Mouse (Mus musculus) forebrain, postnatal 0 days (tissue): Measurements from ENCODE around the gene Nr4a1. TPM values are rescaled to one million over a fixed set of nuclear protein-coding genes. Genes with fewer than 3 reads are reported as not detected.

Experiments used
- ATAC-seq: fragments of 200-750 bp; cut with Nextera tagmentation; 2 replicates; pipeline ENCODE4 v1.8.0; 2017; ENCODE audit warnings: mild to moderate bottlenecking, moderate library complexity
- DNase-seq: peaks from one replicate; pipeline ENCODE4 v3.0.0-alpha.2; 2015
- H3K27ac ChIP-seq: fragments of 300-500 bp; sonication (generic); 2 replicates; pipeline ENCODE4 v1.5.1; 2014; ENCODE audit warnings: low read depth, mild to moderate bottlenecking, antibody characterized with exemption, low read length, moderate library complexity, mixed read lengths
- H3K27me3 ChIP-seq: fragments of 300-500 bp; sonication (generic); 2 replicates; pipeline ENCODE4 v1.6.1; 2014; ENCODE audit warnings: mild to moderate bottlenecking, low read length, mixed read lengths; ENCODE audit not compliant: insufficient read depth
- H3K36me3 ChIP-seq: fragments of 300-500 bp; sonication (generic); 2 replicates; pipeline ENCODE4 v1.6.1; 2014; ENCODE audit warnings: mild to moderate bottlenecking, moderate library complexity; ENCODE audit not compliant: insufficient read depth
- H3K4me1 ChIP-seq: fragments of 300-500 bp; sonication (generic); 2 replicates; pipeline ENCODE4 v1.6.1; 2014; ENCODE audit warnings: antibody characterized with exemption; ENCODE audit not compliant: insufficient read depth
- H3K4me2 ChIP-seq: fragments of 300-500 bp; sonication (generic); 2 replicates; pipeline ENCODE4 v1.6.1; 2014; ENCODE audit warnings: low read depth, mild to moderate bottlenecking, moderate library complexity
- H3K4me3 ChIP-seq: fragments of 300-500 bp; sonication (generic); 2 replicates; pipeline ENCODE4 v1.5.1; 2014; ENCODE audit warnings: low read depth, low read length, mixed read lengths
- H3K9ac ChIP-seq: fragments of 300-500 bp; sonication (generic); 2 replicates; pipeline ENCODE4 v1.6.1; 2014; ENCODE audit warnings: mild to moderate bottlenecking
- H3K9me3 ChIP-seq: fragments of 300-500 bp; sonication (generic); 2 replicates; pipeline ENCODE4 v1.6.1; 2016; ENCODE audit warnings: low read length
- CTCF ChIP-seq: sonication (generic); IDR thresholded peaks from 2 replicates; pipeline ENCODE4 v1.5.1; 2016; ENCODE audit warnings: antibody characterized with exemption, control low read depth, low read depth
- WGBS: fragments of 180-500 bp; shearing (Covaris S2); extraction: QIAGEN DNeasy Blood & Tissue Kit; methylation state at CpG from one replicate; pipeline ENCODE4 v1.1.7; 2014; 5-methylcytosine and 5-hydroxymethylcytosine counted together
- polyA plus RNA-seq: library from polyadenylated mRNA; unstranded; fragments of >200 nt; fragmentation: Nextera tagmentation; extraction: Ambion mirVana; gene quantifications from 2 replicates; pipeline ENCODE4 v1.2.1, GENCODE M21; 2015
- total RNA-seq: library from RNA; depleted of rRNA; stranded (reverse); fragments of >200 nt; gene quantifications from 2 replicates; pipeline ENCODE4 v1.2.3, GENCODE M21; 2014

The Nr4a1 gene
- total and polyA plus RNA-seq, 2 experiments from 2014 or later, result 8.5 to 9.6 TPM

GRCm38 (mm10) chr15:101286129-101286770 is 32.2 kb downstream of the Nr4a1 start:
- H3K4me3 ChIP-seq, result no peak overlapping the region
- no peaks in the 10 kb centered on the region for H3K27me3 ChIP-seq
- H3K4me1 ChIP-seq, result no peaks in the 10 kb centered on the region
- peak; percentile 46 for TF ChIP-seq CTCF
- H3K27ac ChIP-seq, result no peak overlapping the region
- H3K9me3 ChIP-seq, result no peaks in the 10 kb centered on the region
- peaks cover 52% of the 10 kb centered on the region for H3K36me3 ChIP-seq
- ATAC-seq (no peak), DNase-seq (no peak)
- 66% methylated on average over 9 of the region's 9 CpGs for WGBS
- no peak overlapping the region for H3K4me2 ChIP-seq
- H3K9ac ChIP-seq, result no peak overlapping the region

GRCm38 (mm10) chr15:101287361-101287760 is 33.3 kb downstream of the Nr4a1 start:
- no peak overlapping the region for H3K4me2 ChIP-seq
- H3K9me3 ChIP-seq, result no peaks in the 10 kb centered on the region
- H3K27me3 ChIP-seq, result no peaks in the 10 kb centered on the region
- H3K4me3 ChIP-seq, result no peak overlapping the region
- TF ChIP-seq CTCF, result no peak
- H3K36me3 ChIP-seq, result peaks cover 62% of the 10 kb centered on the region
- no peak overlapping the region for H3K9ac ChIP-seq
- 92% methylated on average over 6 of the region's 6 CpGs for WGBS
- ATAC-seq (no peak), DNase-seq (no peak)
- no peak overlapping the region for H3K27ac ChIP-seq
- no peaks in the 10 kb centered on the region for H3K4me1 ChIP-seq

GRCm38 (mm10) chr15:101290354-101290753 is 36.3 kb downstream of the Nr4a1 start:
- H3K9ac ChIP-seq, result no peak overlapping the region
- H3K4me2 ChIP-seq, result no peak overlapping the region
- 97% methylated on average over 15 of the region's 15 CpGs for WGBS
- ATAC-seq (no peak), DNase-seq (no peak)
- H3K27me3 ChIP-seq, result no peaks in the 10 kb centered on the region
- TF ChIP-seq CTCF, result no peak
- no peak overlapping the region for H3K27ac ChIP-seq
- H3K36me3 ChIP-seq, result peaks cover 62% of the 10 kb centered on the region
- no peaks in the 10 kb centered on the region for H3K9me3 ChIP-seq
- H3K4me1 ChIP-seq, result no peaks in the 10 kb centered on the region
- no peak overlapping the region for H3K4me3 ChIP-seq

GRCm38 (mm10) chr15:101292012-101292411 is 37.9 kb downstream of the Nr4a1 start:
- peaks cover 52% of the 10 kb centered on the region for H3K36me3 ChIP-seq
- ATAC-seq (no peak), DNase-seq (no peak)
- H3K4me1 ChIP-seq, result no peaks in the 10 kb centered on the region
- H3K27ac ChIP-seq, result no peak overlapping the region
- no peak overlapping the region for H3K4me2 ChIP-seq
- H3K9ac ChIP-seq, result no peak overlapping the region
- no peak for TF ChIP-seq CTCF
- 80% methylated on average over 3 of the region's 3 CpGs for WGBS
- H3K9me3 ChIP-seq, result no peaks in the 10 kb centered on the region
- H3K4me3 ChIP-seq, result no peak overlapping the region
- no peaks in the 10 kb centered on the region for H3K27me3 ChIP-seq

GRCm38 (mm10) chr15:101293025-101293621 is 39.1 kb downstream of the Nr4a1 start, which contains the start of gene 6030408B16Rik:
Gene 6030408B16Rik, plus strand, starts transcription at chr15:101293212.
- WGBS, result 79% methylated on average over 18 of the region's 18 CpGs
- no peak for TF ChIP-seq CTCF

GRCm38 (mm10) chr15:101294028-101294894 is 40.2 kb downstream of the Nr4a1 start:
- H3K4me1 ChIP-seq, result no peaks in the 10 kb centered on the region
- no peak overlapping the region for H3K4me3 ChIP-seq
- H3K9me3 ChIP-seq, result no peaks in the 10 kb centered on the region
- no peak overlapping the region for H3K4me2 ChIP-seq
- no peak for TF ChIP-seq CTCF
- no peak overlapping the region for H3K9ac ChIP-seq
- no peaks in the 10 kb centered on the region for H3K27me3 ChIP-seq
- H3K27ac ChIP-seq, result no peak overlapping the region
- WGBS, result 65% methylated on average over 16 of the region's 16 CpGs
- DNase-seq, result no peak
- ATAC-seq, result no peak
- H3K36me3 ChIP-seq, result peaks cover 30% of the 10 kb centered on the region

More at GRCm38 (mm10) chr15:101293025-101293621, 39.1 kb downstream of the Nr4a1 start, which contains the start of gene 6030408B16Rik:
- Histone ChIP-seq H3K4me2 (no peak within 1 kb of the TSS), H3K36me3 (peaks cover 41% of the 10 kb centered on the region), H3K27me3 (no peaks in the 10 kb centered on the region), H3K4me1 (no peaks in the 10 kb centered on the region), H3K27ac (no peak within 1 kb of the TSS), H3K9me3 (no peaks in the 10 kb centered on the region), H3K9ac (no peak within 1 kb of the TSS), H3K4me3 (no peak within 1 kb of the TSS)
- DNase-seq, result no peak
- ATAC-seq, result no peak

- Histone ChIP-seq H3K4me2 (no peak overlapping the region), H3K4me1 (no peaks in the 10 kb centered on the region), H3K9ac (no peak overlapping the region), H3K9me3 (no peaks in the 10 kb centered on the region), H3K36me3 (peaks cover 21% of the 10 kb centered on the region), H3K27ac (no peak overlapping the region), H3K4me3 (no peak overlapping the region), H3K27me3 (no peaks in the 10 kb centered on the region)
- TF ChIP-seq CTCF, result no peak
- ATAC-seq (no peak), DNase-seq (no peak)
- WGBS, result 84% methylated on average over 7 of the region's 7 CpGs
Measured at GRCm38 (mm10) chr15:101295106-101295505, 41.0 kb downstream of the Nr4a1 start.
